Mouse (Mus musculus) lung, embryonic 14.5 days (tissue): ENCODE measurements around the gene Idi1. TPM values are rescaled to one million over a fixed set of nuclear protein-coding genes. Genes with fewer than 3 reads are reported as not detected.
"Not testable (repeated sequence)": the region's sequence is repeated elsewhere in the genome, so short reads cannot be mapped to it uniquely, and the experiment has no call there.

Experiments used
- ATAC-seq: fragments of 200-750 bp; cut with Nextera tagmentation; 2 replicates; pipeline ENCODE4 v1.8.0; 2017; ENCODE audit warnings: mild to moderate bottlenecking, moderate TSS enrichment, moderate library complexity; ENCODE audit not compliant: insufficient read depth
- DNase-seq: peaks from one replicate; pipeline ENCODE4 v3.0.0-alpha.2; 2015
- H3K27ac ChIP-seq: fragments of 300-500 bp; sonication (generic); 2 replicates; pipeline ENCODE4 v1.5.1; 2014; ENCODE audit warnings: low read depth, mild to moderate bottlenecking, moderate library complexity
- H3K27me3 ChIP-seq: fragments of 300-500 bp; sonication (generic); 2 replicates; pipeline ENCODE4 v1.6.1; 2014; ENCODE audit warnings: low read length, control low read depth; ENCODE audit not compliant: insufficient read depth
- H3K36me3 ChIP-seq: fragments of 300-500 bp; sonication (generic); 2 replicates; pipeline ENCODE4 v1.6.1; 2014; ENCODE audit warnings: control low read depth; ENCODE audit not compliant: insufficient read depth
- H3K4me1 ChIP-seq: fragments of 300-500 bp; sonication (generic); 2 replicates; pipeline ENCODE4 v1.6.1; 2014; ENCODE audit warnings: antibody characterized with exemption, control low read depth; ENCODE audit not compliant: insufficient read depth
- H3K4me2 ChIP-seq: fragments of 300-500 bp; sonication (generic); 2 replicates; pipeline ENCODE4 v1.6.1; 2014; ENCODE audit warnings: mild to moderate bottlenecking
- H3K4me3 ChIP-seq: fragments of 300-500 bp; sonication (generic); 2 replicates; pipeline ENCODE4 v1.5.1; 2014; ENCODE audit warnings: low read depth, low read length
- H3K9ac ChIP-seq: fragments of 300-500 bp; sonication (generic); 2 replicates; pipeline ENCODE4 v1.6.1; 2014
- H3K9me3 ChIP-seq: fragments of 300-500 bp; sonication (generic); 2 replicates; pipeline ENCODE4 v1.6.1; 2016; ENCODE audit warnings: low read depth, low read length, control low read depth
- CTCF ChIP-seq: IDR thresholded peaks from 2 replicates; pipeline ENCODE4 v1.5.1; 2016; ENCODE audit warnings: antibody characterized with exemption, low read depth
- WGBS: fragments of 180-500 bp; shearing (Covaris S2); extraction: QIAGEN DNeasy Blood & Tissue Kit; methylation state at CpG from one replicate; pipeline ENCODE4 v1.1.7; 2014; 5-methylcytosine and 5-hydroxymethylcytosine counted together
- polyA plus RNA-seq: library from polyadenylated mRNA; unstranded; fragments of >200 nt; fragmentation: Nextera tagmentation; extraction: Ambion mirVana; gene quantifications from 2 replicates; pipeline ENCODE4 v1.2.1, GENCODE M21; 2014

Gene Idi1
- polyA plus RNA-seq, 1 experiment from 2014 or later: 71.5 TPM

GRCm38 (mm10) chr13:8869578-8870157 is 15.6 kb upstream of the Idi1 start:
- H3K27me3 ChIP-seq: no peaks in the 10 kb centered on the region
- H3K27ac ChIP-seq: no peak overlapping the region
- DNase-seq: peak; percentile 17
- WGBS: 52% methylated on average over 5 of the region's 5 CpGs
- no peaks in the 10 kb centered on the region; the same call in 1 of the 2 replicates for H3K4me1 ChIP-seq
- no peaks in the 10 kb centered on the region for H3K9me3 ChIP-seq
- ATAC-seq: no peak
- 0 out of 2 replicates have a peak, but pooled peaks cover 6% of the 10 kb centered on the region for H3K36me3 ChIP-seq
- TF ChIP-seq CTCF: no peak
- H3K9ac ChIP-seq: peak overlapping the region; percentile 79
- H3K4me2 ChIP-seq: peak overlapping the region; percentile 62
- peak overlapping the region; percentile 89 for H3K4me3 ChIP-seq

GRCm38 (mm10) chr13:8870160-8870509 is 15.2 kb upstream of the Idi1 start:
- Histone ChIP-seq H3K9me3 (no peaks in the 10 kb centered on the region), H3K9ac (peak overlapping the region; percentile 79), H3K36me3 (0 out of 2 replicates have a peak, but pooled peaks cover 6% of the 10 kb centered on the region), H3K4me1 (no peaks in the 10 kb centered on the region; the same call in 1 of the 2 replicates), H3K4me3 (peak overlapping the region; percentile 89), H3K4me2 (peak overlapping the region; percentile 62), H3K27ac (peak overlapping the region; percentile 94), H3K27me3 (no peaks in the 10 kb centered on the region)
- no peak for ATAC-seq
- no peak for TF ChIP-seq CTCF
- DNase-seq: peak; percentile 44
- WGBS: 5% methylated on average over 9 of the region's 9 CpGs

DNA sequence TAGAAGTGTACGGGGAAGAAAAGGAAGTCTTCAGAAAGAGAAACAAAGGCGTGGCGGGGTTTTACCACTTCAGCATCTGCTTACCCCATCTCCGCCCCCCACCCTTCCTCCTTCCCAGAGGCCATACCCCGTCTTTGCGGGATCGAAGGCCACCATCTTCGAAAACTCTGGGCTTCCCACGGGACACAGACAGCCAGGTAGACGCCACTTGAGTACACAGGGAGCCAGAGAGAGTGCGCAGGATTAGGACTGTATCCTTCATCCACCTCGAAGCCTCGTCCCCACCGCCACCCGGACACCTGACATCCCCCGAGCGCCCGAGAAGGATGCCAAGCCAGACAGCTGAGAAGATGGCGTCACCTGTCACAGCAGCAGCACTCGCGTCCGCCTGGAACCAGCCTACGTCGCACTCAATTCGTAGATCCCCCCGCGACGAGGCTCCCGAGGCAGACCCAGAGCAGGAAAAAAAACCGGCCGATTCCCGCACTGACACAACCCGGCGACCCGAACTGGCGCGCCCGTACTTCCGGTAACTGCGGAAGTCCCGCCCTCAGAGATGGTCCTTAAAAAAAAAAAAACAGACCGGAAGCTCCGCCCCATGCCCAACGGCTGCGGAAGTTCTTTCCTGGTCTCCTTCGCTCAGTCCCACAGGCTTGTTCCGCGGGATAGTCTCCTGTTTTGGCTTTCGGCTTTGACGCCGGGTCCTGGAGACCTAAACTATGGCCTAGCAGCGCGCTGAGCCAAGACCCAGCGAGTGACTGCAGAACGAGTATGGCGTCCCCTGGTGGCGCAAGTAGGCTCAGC is 14.6 kb upstream of the Idi1 start:
- no peaks in the 10 kb centered on the region; the same call in 1 of the 2 replicates for H3K4me1 ChIP-seq

GRCm38 (mm10) chr13:8871314-8871962 is 13.9 kb upstream of the Idi1 start, which contains the start of gene Wdr37:
Gene Wdr37 (minus strand): TSS chr13:8871909.
- H3K27me3 ChIP-seq: no peaks in the 10 kb centered on the region
- H3K9me3 ChIP-seq: no peaks in the 10 kb centered on the region
- peak within 1 kb of the TSS; percentile 84 for H3K4me2 ChIP-seq
- ATAC-seq (peak; percentile 39; the same call in 1 of the 2 replicates), DNase-seq (peak; percentile 55)
- peak within 1 kb of the TSS; percentile 79 for H3K9ac ChIP-seq
- H3K36me3 ChIP-seq: 0 out of 2 replicates have a peak, but pooled peaks cover 6% of the 10 kb centered on the region
- H3K27ac ChIP-seq: peak within 1 kb of the TSS; percentile 94
- H3K4me3 ChIP-seq: peak within 1 kb of the TSS; percentile 89
- 1% methylated on average over 18 of the region's 18 CpGs for WGBS
- TF ChIP-seq CTCF: no peak
- H3K4me1 ChIP-seq: no peaks in the 10 kb centered on the region; the same call in 1 of the 2 replicates

More for the DNA sequence above, 14.6 kb upstream of the Idi1 start:
- peak overlapping the region; percentile 94 for H3K27ac ChIP-seq
- no peaks in the 10 kb centered on the region for H3K27me3 ChIP-seq
- no peaks in the 10 kb centered on the region for H3K9me3 ChIP-seq
- DNase-seq: peak; percentile 95
- peak overlapping the region; percentile 89 for H3K4me3 ChIP-seq
- H3K36me3 ChIP-seq: 0 out of 2 replicates have a peak, but pooled peaks cover 6% of the 10 kb centered on the region
- WGBS: under 1% methylated on average over 57 of the region's 57 CpGs
- peak; percentile 99 for TF ChIP-seq CTCF
- H3K9ac ChIP-seq: peak overlapping the region; percentile 79
- H3K4me2 ChIP-seq: peak overlapping the region; percentile 84
- peak; percentile 98 for ATAC-seq

DNA sequence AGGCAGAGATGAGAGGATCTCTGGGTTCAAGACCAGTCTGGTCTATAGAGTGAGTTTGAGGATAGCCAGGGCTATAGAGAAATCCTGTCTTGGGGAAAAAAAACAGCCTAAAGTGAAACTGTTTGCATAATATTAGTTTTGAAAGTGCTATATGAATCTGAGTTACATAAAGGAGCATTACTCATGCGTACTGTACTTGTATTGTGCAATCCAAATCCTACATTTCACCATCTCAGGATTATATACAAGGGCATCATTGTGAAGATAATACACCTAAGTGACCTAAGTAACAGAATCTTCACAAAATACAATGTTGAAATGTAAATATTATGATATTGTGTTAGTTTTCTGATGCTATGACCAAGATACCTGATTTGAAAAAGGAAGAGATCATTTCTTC is 11.5 kb upstream of the Idi1 start:
- Histone ChIP-seq H3K9ac (no peak overlapping the region), H3K4me1 (no peaks in the 10 kb centered on the region; the same call in 1 of the 2 replicates), H3K4me3 (no peak overlapping the region), H3K9me3 (no peaks in the 10 kb centered on the region), H3K27me3 (no peaks in the 10 kb centered on the region), H3K4me2 (no peak overlapping the region), H3K27ac (no peak overlapping the region), H3K36me3 (no peaks in the 10 kb centered on the region)
- no peak for DNase-seq
- no peak for TF ChIP-seq CTCF
- WGBS: 92% methylated on average over 1 of the region's 1 CpGs
- ATAC-seq: no peak

- 75% methylated on average over 3 of the region's 3 CpGs for WGBS
- no peaks in the 10 kb centered on the region for H3K4me1 ChIP-seq
- no peak overlapping the region for H3K4me3 ChIP-seq
- DNase-seq (no peak), ATAC-seq (no peak)
- H3K36me3 ChIP-seq: no peaks in the 10 kb centered on the region
- H3K27me3 ChIP-seq: no peaks in the 10 kb centered on the region
- H3K9ac ChIP-seq: no peak overlapping the region
- no peaks in the 10 kb centered on the region for H3K9me3 ChIP-seq
- no peak overlapping the region for H3K4me2 ChIP-seq
- H3K27ac ChIP-seq: no peak overlapping the region
- no peak for TF ChIP-seq CTCF
Measured at GRCm38 (mm10) chr13:8881611-8882010, 3.7 kb upstream of the Idi1 start.

DNA sequence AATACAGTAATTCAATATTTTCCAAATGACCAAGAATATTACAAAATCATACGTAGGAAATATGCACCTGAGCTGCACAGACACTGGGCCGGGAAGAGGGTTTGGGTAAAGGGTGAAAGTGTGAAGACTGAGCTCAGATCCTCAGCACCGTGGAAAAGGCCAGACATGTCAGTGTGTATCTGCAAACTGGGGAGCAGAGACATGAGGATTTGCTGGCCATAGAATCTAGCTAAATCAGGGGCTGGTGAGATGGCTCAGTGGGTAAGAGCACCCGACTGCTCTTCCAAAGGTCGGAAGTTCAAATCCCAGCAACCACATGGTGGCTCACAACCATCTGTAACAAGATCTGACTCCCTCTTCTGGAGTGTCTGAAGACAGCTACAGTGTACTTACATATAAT is 1.4 kb upstream of the Idi1 start:
- not testable (repeated sequence) for H3K27me3 ChIP-seq, H3K36me3 ChIP-seq, H3K4me3 ChIP-seq, H3K4me2 ChIP-seq, H3K27ac ChIP-seq, H3K9me3 ChIP-seq, ATAC-seq, DNase-seq, H3K9ac ChIP-seq, H3K4me1 ChIP-seq
- WGBS: 78% methylated on average over 5 of the region's 5 CpGs
